Mouse (Mus musculus): Measurements from ENCODE around the gene Paox. TPM values are rescaled to one million over a fixed set of nuclear protein-coding genes. Genes with fewer than 3 reads are reported as not detected.

The Paox gene
- polyA plus RNA-seq, 1 experiment: 11.6 TPM

DNA sequence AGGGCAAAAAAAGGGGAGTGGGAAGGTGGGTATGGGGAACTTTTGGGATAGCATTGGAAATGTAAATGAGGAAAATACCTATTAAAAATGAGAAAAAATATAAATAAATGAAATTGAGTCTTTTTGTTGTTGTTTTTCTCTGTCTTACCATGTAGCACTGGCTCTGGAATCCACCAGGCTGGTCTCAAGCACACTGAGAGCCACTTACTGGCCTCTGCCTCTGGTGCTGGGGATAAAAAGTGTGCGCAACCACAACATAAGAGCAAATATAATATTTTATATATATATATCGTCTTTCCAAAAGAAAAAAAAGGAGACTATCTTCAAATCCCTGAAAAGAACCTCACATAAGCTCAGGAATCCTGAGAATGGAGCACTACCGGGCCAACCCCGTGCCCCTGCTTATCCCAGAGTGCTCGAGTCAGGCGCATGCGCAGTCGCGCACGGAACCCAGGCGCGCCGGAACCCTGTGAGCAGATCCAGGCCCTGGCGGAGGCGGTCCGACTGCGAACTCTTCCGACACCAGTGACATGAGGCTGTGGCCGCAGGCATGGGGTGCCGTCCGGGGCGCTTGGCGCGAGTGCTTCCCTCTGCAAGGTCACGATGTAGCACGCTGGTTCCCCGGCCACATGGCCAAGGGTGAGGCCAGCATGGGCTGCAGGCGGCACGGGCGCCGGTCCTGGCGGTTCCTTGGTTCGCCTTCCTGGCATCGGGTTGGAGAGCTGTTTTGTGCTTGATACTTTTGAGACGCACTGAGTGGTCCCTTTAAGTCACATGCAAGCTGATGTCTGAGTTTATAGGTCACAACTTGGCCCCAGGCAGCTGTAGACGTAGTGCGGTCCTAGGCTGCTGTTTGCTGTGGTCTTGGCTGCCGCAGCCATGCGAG is 21.8 kb downstream of the Paox start, which contains the start of gene Mtg1:
Gene Mtg1, plus strand, starts transcription at position 430 of the 886 bp plus-strand sequence.
- TF ChIP-seq POLR2A (IDR thresholded peaks at IDR 0.05; ENCODE audit: borderline replicate concordance, control insufficient read depth, low read depth, low read length) (peak; percentile 89; the same call in 1 of the 2 replicates), CTCF (IDR thresholded peaks at IDR 0.05; ENCODE audit: control insufficient read depth, insufficient read depth, low read length) (no peak)
- H3K27ac ChIP-seq (ENCODE audit: control insufficient read depth, insufficient read depth, low read depth, low read length, poor library complexity): peak within 1 kb of the TSS; percentile 62
- peak within 1 kb of the TSS; percentile 77 for H3K4me3 ChIP-seq (replicated peaks; ENCODE audit: control insufficient read depth, low read depth, low read length)
- peaks cover 3% of the 10 kb centered on the region; the same call in 1 of the 2 replicates for H3K4me1 ChIP-seq (ENCODE audit: control insufficient read depth, insufficient read depth, low read length)
- 3% methylated on average over 39 of the region's 39 CpGs for WGBS

DNA sequence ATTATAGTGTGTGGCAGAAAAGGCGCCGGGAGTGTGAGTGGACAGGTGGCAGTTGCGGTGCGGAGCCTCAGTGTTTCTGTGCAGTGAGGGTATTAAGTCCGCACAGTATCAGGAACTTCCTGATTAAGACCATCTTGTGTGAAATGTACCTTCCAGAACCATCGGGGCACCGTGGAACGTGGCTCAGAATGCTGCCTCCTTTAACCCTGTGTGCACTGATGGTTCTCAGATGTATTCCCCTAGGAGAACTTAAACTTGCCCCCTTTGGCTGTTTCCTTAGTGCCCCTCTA is 22.4 kb downstream of the Paox start:
- WGBS: 1% methylated on average over 8 of the region's 8 CpGs

DNA sequence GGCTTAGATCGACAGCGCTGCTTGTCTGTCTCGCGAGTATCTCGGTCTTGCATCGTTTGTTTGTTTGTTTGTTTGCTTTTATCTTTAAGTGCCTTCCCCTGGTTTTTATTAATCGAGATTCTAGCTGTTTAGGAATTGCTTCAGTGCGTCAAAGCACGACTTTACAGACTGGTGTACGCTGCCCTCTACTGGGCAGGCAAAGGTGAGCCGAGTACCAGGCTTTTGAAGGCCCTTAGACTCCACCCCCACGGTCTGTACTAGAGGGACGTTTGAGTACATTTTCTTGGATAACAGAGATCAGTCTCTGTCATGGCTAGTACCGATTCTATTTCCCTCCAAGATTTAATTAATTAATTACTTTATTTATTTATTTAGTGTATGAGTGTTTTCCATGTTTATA is 25.8 kb downstream of the Paox start:
- no peak overlapping the region for H3K27ac ChIP-seq (ENCODE audit: control insufficient read depth, insufficient read depth, low read depth, low read length, poor library complexity)
- TF ChIP-seq CTCF (IDR thresholded peaks at IDR 0.05; ENCODE audit: control insufficient read depth, insufficient read depth, low read length) (peak; percentile 90), POLR2A (IDR thresholded peaks at IDR 0.05; ENCODE audit: borderline replicate concordance, control insufficient read depth, low read depth, low read length) (no peak)
- H3K4me3 ChIP-seq (replicated peaks; ENCODE audit: control insufficient read depth, low read depth, low read length): no peak overlapping the region
- no peaks in the 10 kb centered on the region; the same call in 1 of the 2 replicates for H3K4me1 ChIP-seq (ENCODE audit: control insufficient read depth, insufficient read depth, low read length)
- WGBS: 3% methylated on average over 14 of the region's 14 CpGs

More for the DNA sequence above, 22.4 kb downstream of the Paox start:
- H3K27ac ChIP-seq (ENCODE audit: control insufficient read depth, insufficient read depth, low read depth, low read length, poor library complexity): peak overlapping the region; percentile 62
- H3K4me1 ChIP-seq (ENCODE audit: control insufficient read depth, insufficient read depth, low read length): peaks cover 3% of the 10 kb centered on the region; the same call in 1 of the 2 replicates
- TF ChIP-seq CTCF (IDR thresholded peaks at IDR 0.05; ENCODE audit: control insufficient read depth, insufficient read depth, low read length): no peak
- TF ChIP-seq POLR2A (IDR thresholded peaks at IDR 0.05; ENCODE audit: borderline replicate concordance, control insufficient read depth, low read depth, low read length): no peak
- peak overlapping the region; percentile 77 for H3K4me3 ChIP-seq (replicated peaks; ENCODE audit: control insufficient read depth, low read depth, low read length)

DNA sequence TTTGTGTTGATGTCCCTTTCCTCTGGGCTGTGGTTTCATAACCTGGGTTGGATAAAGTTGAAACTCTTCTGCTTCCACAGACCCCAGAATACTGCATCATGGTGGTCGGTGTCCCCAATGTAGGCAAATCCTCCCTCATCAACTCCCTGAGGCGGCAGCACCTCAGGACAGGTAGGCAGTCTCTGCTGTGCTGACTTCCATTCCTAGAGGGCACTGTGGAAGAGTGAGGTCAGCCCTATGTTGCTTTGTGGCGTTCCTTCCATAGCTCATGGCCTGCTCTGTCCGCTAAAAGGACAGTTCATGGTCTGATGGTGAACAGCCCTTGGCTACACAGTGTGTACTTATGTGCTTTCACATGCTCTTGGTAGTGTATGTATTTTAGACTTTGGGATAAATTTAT is 29.0 kb downstream of the Paox start:
- H3K4me3 ChIP-seq (replicated peaks; ENCODE audit: control insufficient read depth, low read depth, low read length): no peak overlapping the region
- H3K27ac ChIP-seq (ENCODE audit: control insufficient read depth, insufficient read depth, low read depth, low read length, poor library complexity): no peak overlapping the region
- 86% methylated on average over 4 of the region's 4 CpGs for WGBS
- no peaks in the 10 kb centered on the region for H3K4me1 ChIP-seq (ENCODE audit: control insufficient read depth, insufficient read depth, low read length)
- TF ChIP-seq POLR2A (IDR thresholded peaks at IDR 0.05; ENCODE audit: borderline replicate concordance, control insufficient read depth, low read depth, low read length): no peak
- no peak for TF ChIP-seq CTCF (IDR thresholded peaks at IDR 0.05; ENCODE audit: control insufficient read depth, insufficient read depth, low read length)

DNA sequence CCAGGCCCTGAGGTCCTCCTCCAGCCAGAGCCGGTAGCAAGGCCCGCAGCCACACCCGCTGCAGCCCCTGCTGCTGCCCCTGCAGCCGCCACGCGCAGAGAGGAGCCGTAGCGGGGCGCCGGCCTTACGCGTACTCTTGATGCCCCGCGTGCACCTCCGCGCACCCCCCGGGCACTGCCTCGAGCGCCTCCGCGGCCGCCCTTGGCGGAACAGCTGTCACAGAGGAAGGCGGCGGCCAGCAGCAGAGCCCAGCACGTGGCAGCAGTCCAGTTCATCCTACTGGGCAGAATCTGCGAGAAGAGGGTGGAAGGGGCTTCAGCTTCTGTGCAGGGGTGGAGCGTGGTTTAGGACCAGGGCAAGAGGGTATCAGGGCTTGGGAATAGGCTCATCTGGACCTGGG is 37.8 kb downstream of the Paox start:
- H3K4me3 ChIP-seq (replicated peaks; ENCODE audit: control insufficient read depth, low read depth, low read length): no peak overlapping the region
- H3K4me1 ChIP-seq (ENCODE audit: control insufficient read depth, insufficient read depth, low read length): no peaks in the 10 kb centered on the region
- 9% methylated on average over 28 of the region's 28 CpGs for WGBS
- TF ChIP-seq CTCF (IDR thresholded peaks at IDR 0.05; ENCODE audit: control insufficient read depth, insufficient read depth, low read length): no peak
- no peak for TF ChIP-seq POLR2A (IDR thresholded peaks at IDR 0.05; ENCODE audit: borderline replicate concordance, control insufficient read depth, low read depth, low read length)
- no peak overlapping the region for H3K27ac ChIP-seq (ENCODE audit: control insufficient read depth, insufficient read depth, low read depth, low read length, poor library complexity)

DNA sequence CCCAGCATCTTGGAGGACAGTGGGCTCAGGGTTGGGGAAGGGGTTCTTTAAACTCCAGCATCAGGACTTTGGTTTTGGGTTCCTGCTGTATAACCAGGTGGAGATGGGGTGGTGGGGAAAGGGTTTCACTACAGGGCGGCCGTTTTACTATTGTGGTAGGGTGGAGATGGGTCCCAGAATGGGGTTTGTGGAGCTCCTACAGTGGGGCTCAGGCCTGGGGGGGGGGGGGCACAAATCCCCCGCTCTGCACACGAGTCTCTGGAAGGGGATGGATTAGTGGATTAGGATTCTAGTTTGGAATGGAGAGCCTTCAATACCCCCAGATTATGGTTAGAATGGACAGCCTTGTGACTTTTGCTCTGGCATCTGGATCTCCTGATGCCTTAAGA is 38.2 kb downstream of the Paox start:
- Histone ChIP-seq H3K4me3 (replicated peaks; ENCODE audit: control insufficient read depth, low read depth, low read length) (no peak overlapping the region), H3K4me1 (ENCODE audit: control insufficient read depth, insufficient read depth, low read length) (no peaks in the 10 kb centered on the region), H3K27ac (ENCODE audit: control insufficient read depth, insufficient read depth, low read depth, low read length, poor library complexity) (no peak overlapping the region)
- WGBS: 23% methylated on average over 4 of the region's 4 CpGs
- TF ChIP-seq CTCF (IDR thresholded peaks at IDR 0.05; ENCODE audit: control insufficient read depth, insufficient read depth, low read length) (no peak), POLR2A (IDR thresholded peaks at IDR 0.05; ENCODE audit: borderline replicate concordance, control insufficient read depth, low read depth, low read length) (no peak)

DNA sequence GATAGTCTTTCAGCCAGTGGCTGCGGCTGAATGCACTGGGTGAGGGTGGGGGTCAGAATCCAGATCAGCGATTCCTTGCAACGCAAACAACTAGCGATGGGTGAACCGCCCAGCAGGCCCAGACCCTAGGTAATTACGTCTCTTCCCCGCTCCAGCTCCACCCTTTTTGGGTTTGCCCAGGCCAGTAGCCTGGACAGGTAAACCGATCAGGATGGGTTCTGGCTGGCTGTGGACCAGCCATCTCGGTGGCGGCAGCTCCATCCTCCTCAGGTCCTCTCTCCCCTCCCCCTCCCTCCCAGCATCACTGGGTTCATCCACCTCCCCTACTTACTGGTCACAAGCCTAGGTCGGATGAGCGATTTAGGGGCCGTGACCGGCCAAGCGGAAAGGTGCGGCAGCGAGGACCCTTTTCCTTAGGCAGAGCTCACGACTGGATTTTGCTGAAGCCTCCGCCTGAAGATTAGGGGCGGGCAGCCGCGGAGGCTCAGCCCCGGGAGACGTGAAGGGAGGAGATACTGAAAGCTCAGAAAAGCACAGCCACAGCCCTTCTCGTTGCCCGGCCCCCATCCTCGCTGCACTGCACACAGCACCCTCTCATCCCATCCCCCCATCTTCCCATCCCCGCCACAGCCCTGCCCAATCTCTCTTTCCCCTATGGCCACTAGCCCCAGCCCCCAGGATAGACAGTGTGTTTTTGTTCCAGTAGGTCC is 38.8 kb downstream of the Paox start, which contains the start of gene Sprn:
Gene Sprn, minus strand, starts transcription at position 660 of the 710 bp plus-strand sequence.
- 14% methylated on average over 28 of the region's 28 CpGs for WGBS
- TF ChIP-seq CTCF (IDR thresholded peaks at IDR 0.05; ENCODE audit: control insufficient read depth, insufficient read depth, low read length): no peak
- TF ChIP-seq POLR2A (IDR thresholded peaks at IDR 0.05; ENCODE audit: borderline replicate concordance, control insufficient read depth, low read depth, low read length): no peak

DNA sequence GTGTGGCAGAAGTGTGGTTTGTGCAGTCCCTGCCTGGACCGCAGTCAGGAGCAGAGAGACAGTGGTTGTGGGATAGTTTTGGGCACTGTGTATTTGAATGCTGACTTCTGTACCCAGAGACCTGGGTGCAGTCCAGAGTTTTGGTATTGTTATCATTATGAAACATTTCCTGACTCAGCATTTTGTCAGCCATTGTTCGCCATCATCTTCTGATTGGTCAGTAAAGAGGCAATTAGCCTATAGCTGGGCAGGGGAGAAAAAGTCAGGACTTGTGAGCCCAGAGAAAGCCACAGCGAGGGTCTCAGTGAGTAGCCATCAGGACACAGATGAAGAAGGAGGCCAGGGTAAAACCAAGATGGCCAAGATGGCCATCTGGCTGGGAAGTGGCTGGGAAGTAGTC is 44.8 kb downstream of the Paox start:
- H3K4me3 ChIP-seq (replicated peaks; ENCODE audit: control insufficient read depth, low read depth, low read length): no peak overlapping the region

More for the DNA sequence above, 38.8 kb downstream of the Paox start, which contains the start of gene Sprn:
- no peak within 1 kb of the TSS for H3K4me3 ChIP-seq (replicated peaks; ENCODE audit: control insufficient read depth, low read depth, low read length)
- no peak within 1 kb of the TSS; the same call in 1 of the 2 replicates for H3K27ac ChIP-seq (ENCODE audit: control insufficient read depth, insufficient read depth, low read depth, low read length, poor library complexity)
- no peaks in the 10 kb centered on the region for H3K4me1 ChIP-seq (ENCODE audit: control insufficient read depth, insufficient read depth, low read length)

More for the DNA sequence above, 44.8 kb downstream of the Paox start:
- TF ChIP-seq POLR2A (IDR thresholded peaks at IDR 0.05; ENCODE audit: borderline replicate concordance, control insufficient read depth, low read depth, low read length) (no peak), CTCF (IDR thresholded peaks at IDR 0.05; ENCODE audit: control insufficient read depth, insufficient read depth, low read length) (no peak)
- no peak overlapping the region for H3K27ac ChIP-seq (ENCODE audit: control insufficient read depth, insufficient read depth, low read depth, low read length, poor library complexity)
- WGBS: 62% methylated on average over 3 of the region's 3 CpGs
- no peaks in the 10 kb centered on the region for H3K4me1 ChIP-seq (ENCODE audit: control insufficient read depth, insufficient read depth, low read length)

Data from bone marrow, adult 2 months (tissue).